Mouse (Mus musculus): Measurements from ENCODE around the gene Adtrp.

Adtrp gene

GRCm38 (mm10) chr13:41784889-41785701 is 62.4 kb downstream of the Adtrp start:
- in situ Hi-C loops (cut with MboI; ENCODE audit: low sequenced_read_pairs) = no loop called here

DNA sequence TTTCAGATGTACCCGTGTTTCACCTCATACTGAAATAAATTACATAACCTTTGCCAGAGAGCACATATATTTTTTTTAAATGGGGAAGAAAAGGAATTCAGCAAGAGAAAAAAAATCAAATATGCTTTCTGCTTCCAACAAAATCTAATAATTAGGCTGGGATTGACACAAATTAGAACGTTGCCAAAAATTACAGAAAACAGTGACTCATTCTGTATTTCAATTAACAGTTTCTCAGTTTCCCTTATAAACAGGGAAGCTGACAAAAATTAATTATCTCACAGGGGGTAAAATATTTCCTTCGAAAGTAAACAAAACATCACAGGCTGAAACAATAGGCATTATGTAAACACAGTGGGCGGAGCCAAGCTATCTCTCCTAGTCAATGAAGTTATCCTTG is 67.2 kb downstream of the Adtrp start:
- in situ Hi-C loops (cut with MboI; ENCODE audit: low sequenced_read_pairs) = no loop called here

DNA sequence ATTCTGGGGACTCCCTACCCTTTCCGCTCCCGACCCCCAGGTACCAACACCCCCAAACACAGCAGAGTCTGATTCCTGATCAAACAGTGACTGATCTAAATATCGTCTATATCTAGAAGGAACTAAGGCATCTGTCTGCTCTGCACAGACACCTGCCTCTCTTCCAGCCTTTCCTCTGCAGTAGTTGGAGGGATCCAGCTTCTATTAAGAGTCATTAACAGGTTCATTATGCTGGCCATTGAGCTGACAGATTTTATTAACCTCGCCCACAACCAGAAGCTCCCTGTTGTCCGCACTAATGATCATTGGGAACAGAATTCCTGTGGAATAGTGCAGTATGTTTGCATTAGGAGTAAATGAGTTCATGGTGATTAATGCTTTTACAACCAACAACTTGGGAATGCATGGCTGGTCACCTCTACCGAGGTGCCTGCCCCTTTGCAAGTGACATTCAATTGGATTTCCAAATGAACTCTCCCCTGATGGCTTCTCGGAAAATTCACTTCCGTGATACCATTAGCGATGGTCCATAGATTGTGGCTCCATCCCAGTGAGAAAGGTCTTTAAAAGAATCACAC is 67.8 kb downstream of the Adtrp start:
- in situ Hi-C loops (cut with MboI; ENCODE audit: low sequenced_read_pairs) = no loop called here

DNA sequence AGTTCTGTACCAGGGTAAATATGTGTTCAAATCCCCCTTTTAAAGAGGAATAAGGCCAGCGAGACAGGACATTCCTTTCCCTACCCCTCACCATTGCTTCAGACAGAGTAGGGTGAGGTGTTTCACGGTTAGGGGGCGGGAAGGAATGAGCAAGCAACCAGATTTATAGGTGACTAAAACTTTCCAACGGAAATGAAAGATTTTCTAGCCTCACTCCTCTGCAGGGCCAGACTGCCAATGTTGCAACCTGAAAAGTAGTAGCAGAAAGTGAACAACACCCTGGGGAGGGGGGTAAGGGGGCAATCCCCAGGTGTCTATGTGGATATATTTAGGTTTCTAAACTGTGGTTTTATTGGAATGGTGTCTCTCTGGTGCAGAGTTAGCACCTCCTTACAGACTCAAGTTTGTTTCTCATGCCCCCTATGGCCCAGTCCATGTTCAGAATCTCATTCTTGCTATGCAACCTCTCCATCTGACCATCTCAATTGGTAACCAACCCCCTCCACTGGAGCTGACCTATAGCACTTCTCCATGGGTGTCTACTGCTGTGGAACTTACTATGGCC is 73.6 kb downstream of the Adtrp start:
- in situ Hi-C loops (cut with MboI; ENCODE audit: low sequenced_read_pairs) = no loop called here

DNA sequence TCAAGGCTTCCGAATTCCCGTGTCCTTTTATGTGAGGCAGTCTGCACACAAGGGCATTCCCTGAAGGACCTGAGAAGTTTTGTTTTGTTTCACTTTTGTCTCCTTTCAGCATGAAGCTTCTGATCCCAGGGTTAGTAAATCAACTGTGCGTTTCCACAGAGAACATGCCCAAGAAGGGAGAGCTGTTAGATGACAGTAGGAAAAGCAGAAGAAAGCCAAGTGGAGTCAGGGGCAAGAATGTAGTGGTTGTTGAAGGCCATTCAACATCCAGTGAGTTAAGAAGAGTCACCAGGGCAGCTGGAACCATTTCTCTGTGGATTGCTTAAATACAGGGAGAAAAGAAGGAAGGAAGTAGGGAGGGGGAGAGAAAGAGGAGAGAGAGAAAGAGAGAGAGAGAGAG is 76.4 kb downstream of the Adtrp start:
- in situ Hi-C loops (cut with MboI; ENCODE audit: low sequenced_read_pairs) = no loop called here

GRCm38 (mm10) chr13:41767941-41768340 is 79.5 kb downstream of the Adtrp start:
- in situ Hi-C loops (cut with MboI; ENCODE audit: low sequenced_read_pairs) = no loop called here

DNA sequence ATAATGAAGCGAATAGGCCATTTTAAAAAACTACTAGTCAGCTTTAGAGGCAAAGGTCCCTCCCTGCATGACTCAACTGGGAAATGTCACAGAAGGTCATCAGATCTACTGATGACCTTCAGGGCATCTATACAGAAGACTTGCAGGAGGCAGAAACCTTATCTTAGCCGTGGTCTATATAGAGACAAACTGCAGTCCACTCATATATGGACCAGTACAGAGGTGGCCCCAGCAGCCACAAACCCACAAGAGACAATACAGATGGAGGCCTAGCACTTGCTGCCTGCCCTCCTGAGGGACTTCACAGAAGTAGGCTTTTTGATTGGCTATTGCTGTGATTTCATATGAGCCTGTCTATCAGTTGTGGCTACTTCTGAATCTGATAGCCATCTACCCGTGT is 85.5 kb downstream of the Adtrp start:
- in situ Hi-C loops (cut with MboI; ENCODE audit: low sequenced_read_pairs) = no loop called here

DNA sequence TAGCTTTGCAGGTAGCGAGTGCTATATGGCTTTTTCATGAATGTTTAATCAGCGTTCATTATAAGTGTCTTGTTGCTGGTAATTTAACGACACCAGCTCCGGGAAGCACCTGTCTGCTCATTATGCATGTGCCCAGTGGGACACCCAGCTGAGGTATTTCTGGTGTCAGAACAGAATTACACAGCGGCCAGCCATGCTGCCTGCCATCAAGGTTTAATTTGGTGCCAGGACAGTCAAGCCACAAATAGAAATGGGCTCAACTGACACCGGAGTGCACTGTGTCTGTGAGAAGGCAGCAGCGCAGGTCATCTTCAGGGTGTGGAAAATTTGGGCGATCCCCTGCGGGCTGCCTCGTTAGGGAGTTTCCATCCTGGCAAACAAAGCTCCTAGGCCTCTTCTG is 87.0 kb downstream of the Adtrp start:
- in situ Hi-C loops (cut with MboI; ENCODE audit: low sequenced_read_pairs) = no loop called here

- in situ Hi-C loops (cut with MboI; ENCODE audit: low sequenced_read_pairs) = no loop called here
Measured at GRCm38 (mm10) chr13:41758550-41759465, 88.7 kb downstream of the Adtrp start.

- in situ Hi-C loops (cut with MboI; ENCODE audit: low sequenced_read_pairs) = no loop called here
Measured at GRCm38 (mm10) chr13:41753114-41753513, 94.4 kb downstream of the Adtrp start.

- in situ Hi-C loops (cut with MboI; ENCODE audit: low sequenced_read_pairs) = no loop called here
Measured at GRCm38 (mm10) chr13:41750481-41750880, 97.0 kb downstream of the Adtrp start.

DNA sequence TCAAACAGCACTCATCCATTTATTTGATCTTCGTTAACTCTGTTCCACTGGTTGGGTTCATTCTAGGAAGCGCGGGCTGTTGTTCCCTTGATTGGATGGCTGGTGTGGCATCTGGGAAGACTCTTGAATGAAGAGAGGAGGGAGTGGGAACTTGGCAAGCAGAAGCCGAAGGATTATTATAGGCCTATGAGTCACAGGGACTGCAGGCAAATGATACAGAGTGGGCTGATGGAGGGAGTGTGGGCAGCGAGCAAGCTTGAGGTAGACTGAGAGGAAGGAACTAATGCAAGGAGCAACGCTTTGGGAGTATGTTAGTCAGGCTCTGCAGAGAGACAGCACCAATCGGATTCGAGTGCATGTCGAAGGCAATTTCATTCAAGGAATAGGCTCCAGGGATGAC is 98.6 kb downstream of the Adtrp start:
- in situ Hi-C loops (cut with MboI; ENCODE audit: low sequenced_read_pairs) = no loop called here

DNA sequence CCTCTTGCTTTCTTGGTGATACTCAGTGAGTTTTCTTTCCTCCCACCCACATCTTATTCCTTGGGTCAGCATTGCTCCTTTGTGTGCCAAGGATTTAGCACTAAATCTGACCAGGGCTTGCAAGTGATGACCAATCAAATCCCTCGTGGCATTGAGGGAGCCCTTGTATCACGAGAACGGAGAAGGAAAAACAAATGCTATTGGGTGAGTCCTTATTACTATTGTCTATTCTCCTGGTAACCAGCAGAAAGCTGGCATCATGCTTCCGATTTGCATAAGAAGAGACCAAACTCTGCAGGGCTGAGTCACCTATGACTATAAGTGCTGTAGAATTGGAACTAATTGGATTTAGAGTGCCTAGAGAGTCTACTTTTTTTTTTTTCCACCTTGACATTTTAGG is 99.8 kb downstream of the Adtrp start:
- in situ Hi-C loops (cut with MboI; ENCODE audit: low sequenced_read_pairs) = no loop called here

GRCm38 (mm10) chr13:41746971-41747615 is 100.4 kb downstream of the Adtrp start:
- in situ Hi-C loops (cut with MboI; ENCODE audit: low sequenced_read_pairs) = no loop called here

DNA sequence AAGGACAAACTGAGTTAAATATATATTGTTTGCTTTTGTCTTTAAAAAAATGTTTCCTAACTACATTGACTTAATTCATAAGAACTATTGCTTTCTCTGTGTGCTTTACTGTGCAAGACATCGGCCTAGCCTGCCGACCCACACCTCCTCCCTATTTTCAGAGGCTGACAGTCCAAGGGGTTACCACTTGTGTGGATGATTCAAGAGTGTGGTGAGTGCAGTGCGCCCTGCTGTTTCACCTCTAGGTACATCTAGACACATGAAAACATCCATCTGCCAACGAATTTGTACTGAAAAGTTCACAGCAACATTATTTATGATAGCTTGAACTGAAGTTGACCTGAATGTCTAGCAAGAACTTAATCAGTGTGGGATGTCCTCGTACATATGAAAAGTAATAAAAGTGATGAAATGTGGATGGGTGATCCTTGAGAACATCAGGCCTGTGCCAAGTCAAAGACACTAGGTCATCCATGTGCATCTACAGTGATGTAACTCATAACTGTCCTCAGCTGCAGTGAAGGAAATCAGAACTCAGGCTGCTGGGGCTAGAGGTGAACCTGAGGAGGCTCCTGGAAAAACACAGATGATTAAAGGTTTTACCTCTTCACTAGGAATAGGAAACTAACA is 106.9 kb downstream of the Adtrp start:
- in situ Hi-C loops (cut with MboI; ENCODE audit: low sequenced_read_pairs) = no loop called here

GRCm38 (mm10) chr13:41737628-41738309 is 109.7 kb downstream of the Adtrp start:
- in situ Hi-C loops (cut with MboI; ENCODE audit: low sequenced_read_pairs) = no loop called here

DNA sequence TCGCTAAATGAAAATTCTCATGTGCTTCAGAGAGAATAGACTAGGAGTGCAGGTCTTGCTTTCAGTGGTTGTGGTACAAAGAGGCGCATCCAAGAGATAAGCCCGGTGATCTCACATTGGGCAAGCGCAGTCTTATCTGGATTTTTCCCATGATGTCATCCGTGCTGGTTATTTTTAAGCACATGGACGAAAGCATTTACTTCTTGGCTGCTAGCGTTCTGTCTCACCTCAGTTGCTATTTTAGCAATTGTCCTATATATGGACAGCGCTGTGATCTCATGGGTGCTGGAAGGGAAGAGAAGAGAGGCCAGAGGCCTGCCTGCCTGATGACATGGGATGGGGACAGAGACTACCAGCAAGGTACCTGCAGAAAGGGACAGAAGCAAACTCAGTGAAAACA is 117.8 kb downstream of the Adtrp start:
- in situ Hi-C loops (cut with MboI; ENCODE audit: low sequenced_read_pairs) = no loop called here

GRCm38 (mm10) chr13:41727803-41728202 is 119.7 kb downstream of the Adtrp start:
- in situ Hi-C loops (cut with MboI; ENCODE audit: low sequenced_read_pairs) = no loop called here

DNA sequence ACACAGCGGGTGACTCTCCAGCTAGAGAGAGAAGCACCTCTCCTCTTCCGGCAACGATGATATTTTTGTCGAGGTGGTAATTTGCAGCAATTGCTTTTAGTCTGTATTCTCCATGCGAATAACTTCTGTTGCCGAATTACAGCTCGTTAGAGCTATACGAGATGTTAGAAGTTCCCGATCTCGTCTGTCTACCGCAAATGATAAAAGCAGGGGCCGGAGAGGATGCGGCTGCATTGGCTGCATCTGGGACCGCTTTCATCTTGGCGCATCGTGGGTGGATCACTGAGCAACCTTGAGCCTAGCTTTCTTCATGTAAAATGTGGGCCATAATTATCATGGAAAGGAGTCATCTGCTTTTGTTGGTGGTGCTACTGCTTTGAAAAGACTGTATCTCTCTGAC is 128.2 kb downstream of the Adtrp start:
- in situ Hi-C loops (cut with MboI; ENCODE audit: low sequenced_read_pairs) = no loop called here

DNA sequence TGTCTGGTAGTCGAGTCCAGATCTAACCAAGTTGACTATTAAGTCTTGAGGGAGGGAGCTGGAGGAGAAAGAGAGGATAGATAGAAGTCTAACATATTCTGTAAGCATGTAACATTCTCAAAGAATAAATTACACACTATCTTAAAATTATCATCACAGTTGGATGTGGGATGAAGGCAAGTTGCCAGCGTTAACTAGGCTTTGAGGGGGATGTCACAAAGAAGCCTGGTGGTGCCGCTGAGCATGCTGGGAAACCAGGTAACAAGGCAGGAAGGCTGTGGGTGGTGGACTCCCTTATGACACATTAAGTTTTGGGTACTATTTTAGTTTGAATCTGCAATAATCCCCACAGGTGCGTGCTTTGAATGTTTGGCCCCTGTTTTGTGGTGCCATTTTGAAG is 129.4 kb downstream of the Adtrp start:
- in situ Hi-C loops (cut with MboI; ENCODE audit: low sequenced_read_pairs) = no loop called here

All from CH12F3 (cell line).